Mouse (Mus musculus): ENCODE measurements around the gene Tsfm. TPM values are rescaled to one million over a fixed set of nuclear protein-coding genes. Genes with fewer than 3 reads are reported as not detected.

Tsfm gene
- 37.1 and 40.1 TPM in 2 replicates for polyA plus RNA-seq (2015; fragmentation: Nextera tagmentation; extraction: Ambion mirVana)

DNA sequence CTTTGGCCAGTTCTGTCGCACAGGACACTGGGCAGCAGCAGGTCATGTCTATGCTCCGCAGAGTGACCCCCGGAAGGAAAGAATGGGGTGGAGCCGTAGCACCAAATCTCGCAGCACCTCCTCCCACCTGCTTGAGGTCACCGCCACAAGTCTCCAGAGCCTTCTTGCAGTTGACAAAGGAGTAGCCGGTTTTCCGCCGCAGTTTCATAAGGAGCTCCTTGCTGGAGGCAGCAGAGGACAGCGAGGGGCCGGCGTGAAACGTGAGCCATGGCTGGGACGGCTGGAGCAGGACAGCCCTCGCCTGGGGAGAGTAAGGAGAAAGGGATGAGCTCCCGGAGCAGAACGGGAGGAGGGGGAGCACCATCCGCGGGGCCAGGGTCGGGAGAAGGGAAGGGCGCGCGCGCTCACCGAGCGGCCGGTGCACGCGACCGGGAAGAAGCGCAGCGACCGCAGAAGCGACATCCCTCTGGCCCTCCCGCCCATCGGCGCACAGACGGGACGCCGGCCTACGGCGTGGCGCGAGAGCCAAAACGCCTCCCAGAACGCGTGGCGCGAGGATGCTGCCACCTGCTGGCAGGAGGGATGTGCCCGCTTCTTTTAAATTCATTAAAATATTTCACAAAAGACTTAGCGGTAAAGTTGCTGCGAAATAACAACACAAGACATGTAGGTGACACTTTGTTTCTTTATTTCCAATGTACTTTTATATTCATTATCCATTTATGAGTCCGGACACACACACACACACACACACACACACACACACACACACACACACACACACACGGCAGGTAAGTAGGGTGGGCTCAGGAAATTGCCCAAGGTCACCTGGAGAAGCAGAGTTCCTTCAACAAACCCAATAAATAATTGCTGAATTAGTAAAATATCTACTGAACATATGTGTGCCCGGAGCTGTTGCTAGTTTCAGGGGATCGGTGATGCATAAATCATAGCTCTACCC, at the start of gene Tsfm:
Gene Tsfm, minus strand, starts transcription at position 505 of the 961 bp plus-strand sequence.
- H3K27ac ChIP-seq (ENCODE audit: low read length): peak within 1 kb of the TSS; percentile 46; the same call in 1 of the 2 replicates
- peak; percentile 89 for ATAC-seq (ENCODE audit: low read depth)
- H3K4me3 ChIP-seq (ENCODE audit: low read depth, low read length): peak within 1 kb of the TSS; percentile 89
- peak within 1 kb of the TSS; percentile 86 for H3K9ac ChIP-seq (ENCODE audit: low read depth, low read length)
- WGBS (ENCODE audit: insufficient replicate concordance): 5% methylated on average over 56 of the region's 56 CpGs
- peaks cover 6% of the 10 kb centered on the region; the same call in 1 of the 2 replicates for H3K4me1 ChIP-seq (ENCODE audit: control insufficient read depth, low read depth, low read length)
- H3K27me3 ChIP-seq (ENCODE audit: control insufficient read depth, insufficient read depth, low read depth, low read length): no peaks in the 10 kb centered on the region
- peak within 1 kb of the TSS; percentile 97 for H3K4me2 ChIP-seq (ENCODE audit: low read depth, low read length)
- no peaks in the 10 kb centered on the region for H3K9me3 ChIP-seq (replicated peaks; ENCODE audit: control insufficient read depth, low read length)
- H3K36me3 ChIP-seq (ENCODE audit: control insufficient read depth, insufficient read depth): peaks cover 14% of the 10 kb centered on the region

- H3K9ac ChIP-seq (ENCODE audit: low read depth, low read length): no peak overlapping the region
- ATAC-seq (ENCODE audit: low read depth): peak; percentile 6; the same call in 1 of the 2 replicates
Observed at GRCm38 (mm10) chr10:127079665-127080391, 49.2 kb upstream of the Tsfm start.

DNA sequence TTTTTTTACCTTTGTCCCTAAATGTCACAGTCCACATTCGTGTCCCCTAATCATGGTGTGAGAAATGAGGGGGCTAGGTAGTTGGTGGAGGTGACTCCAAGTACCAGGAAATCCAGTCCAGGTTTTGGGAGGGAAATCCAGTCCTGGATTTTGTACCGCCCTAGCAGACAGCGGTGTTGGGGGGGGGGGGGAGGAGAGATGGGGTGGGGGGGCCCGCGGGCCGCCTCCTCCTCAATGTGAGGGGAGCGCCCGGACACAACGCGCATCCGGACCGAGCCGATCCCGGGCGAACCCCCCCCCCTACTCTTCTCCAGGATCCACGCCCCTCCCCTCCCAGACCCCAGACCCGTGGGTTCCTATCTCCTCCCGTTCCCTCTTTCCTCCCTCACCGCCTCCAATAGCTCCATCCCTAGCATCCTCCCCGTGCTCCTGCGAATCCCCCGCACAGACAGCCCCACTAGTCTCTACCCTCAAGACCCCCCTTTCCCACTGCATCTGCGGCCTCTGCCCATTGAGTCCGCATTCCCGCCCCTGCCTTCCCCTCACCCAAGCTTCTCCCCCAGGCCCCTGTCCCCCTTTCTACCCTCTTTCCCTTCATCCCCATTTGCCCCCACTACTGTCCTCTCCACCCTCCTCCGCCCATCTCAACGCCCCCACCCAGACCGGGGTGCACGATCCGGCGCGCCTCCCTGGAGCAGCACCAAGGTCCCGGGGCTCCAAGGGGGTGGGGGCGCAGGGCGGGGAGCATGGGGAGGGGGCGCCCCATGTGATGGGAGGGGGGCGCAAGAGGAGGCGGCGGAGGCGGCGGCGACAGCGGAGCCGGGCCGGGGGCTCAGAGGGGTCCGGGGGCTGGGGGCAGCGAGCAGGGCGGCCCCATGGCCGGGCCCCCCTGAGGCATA, 48.3 kb upstream of the Tsfm start:
- Histone ChIP-seq H3K27me3 (ENCODE audit: control insufficient read depth, insufficient read depth, low read depth, low read length) (peaks cover 30% of the 10 kb centered on the region), H3K9me3 (replicated peaks; ENCODE audit: control insufficient read depth, low read length) (no peaks in the 10 kb centered on the region), H3K9ac (ENCODE audit: low read depth, low read length) (no peak overlapping the region), H3K36me3 (ENCODE audit: control insufficient read depth, insufficient read depth) (no peaks in the 10 kb centered on the region), H3K4me3 (ENCODE audit: low read depth, low read length) (peak overlapping the region; percentile 34), H3K4me2 (ENCODE audit: low read depth, low read length) (peak overlapping the region; percentile 61), H3K4me1 (ENCODE audit: control insufficient read depth, low read depth, low read length) (peaks cover 21% of the 10 kb centered on the region), H3K27ac (ENCODE audit: low read length) (no peak overlapping the region)
- no peak for ATAC-seq (ENCODE audit: low read depth)
- WGBS (ENCODE audit: insufficient replicate concordance): 18% methylated on average over 38 of the region's 49 CpGs

More at GRCm38 (mm10) chr10:127079665-127080391, 49.2 kb upstream of the Tsfm start:
- Histone ChIP-seq H3K4me3 (ENCODE audit: low read depth, low read length) (peak overlapping the region; percentile 34), H3K36me3 (ENCODE audit: control insufficient read depth, insufficient read depth) (no peaks in the 10 kb centered on the region), H3K4me2 (ENCODE audit: low read depth, low read length) (peak overlapping the region; percentile 61), H3K9me3 (replicated peaks; ENCODE audit: control insufficient read depth, low read length) (no peaks in the 10 kb centered on the region), H3K4me1 (ENCODE audit: control insufficient read depth, low read depth, low read length) (peaks cover 21% of the 10 kb centered on the region), H3K27me3 (ENCODE audit: control insufficient read depth, insufficient read depth, low read depth, low read length) (peaks cover 30% of the 10 kb centered on the region), H3K27ac (ENCODE audit: low read length) (no peak overlapping the region)
- WGBS (ENCODE audit: insufficient replicate concordance): 52% methylated on average over 70 of the region's 70 CpGs

DNA sequence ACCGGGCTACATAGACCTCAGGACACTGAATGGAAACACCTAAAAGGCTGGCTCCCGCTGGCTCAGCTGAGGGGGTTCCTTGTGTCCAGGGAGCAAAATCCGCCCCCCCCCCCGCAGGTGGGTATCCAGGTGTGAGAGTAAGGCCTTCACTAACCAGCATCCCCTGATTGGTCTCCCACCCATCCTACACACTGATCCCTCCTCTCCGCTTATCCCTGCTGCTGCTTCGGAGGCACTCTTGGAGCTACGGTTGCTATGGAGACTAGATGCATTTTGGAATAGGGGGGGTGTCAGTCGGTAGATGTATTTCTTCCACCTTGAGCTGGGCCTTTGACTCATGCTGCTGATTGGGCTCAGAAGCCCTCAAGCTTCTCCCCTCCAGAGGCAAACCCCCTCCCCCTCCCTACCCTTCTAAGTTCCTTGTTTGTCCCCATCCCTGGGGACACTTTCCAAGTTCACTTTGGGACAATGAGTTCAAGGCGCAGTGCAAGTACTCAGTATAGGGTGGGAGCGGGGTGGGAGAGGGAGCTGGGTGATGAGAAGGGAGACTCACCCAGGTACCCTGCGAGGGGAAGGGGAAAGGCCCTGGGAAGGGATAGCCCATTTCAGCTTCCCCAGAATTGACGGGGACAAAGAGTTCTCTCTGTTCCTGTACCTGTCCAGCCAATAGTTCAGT, 47.5 kb upstream of the Tsfm start:
- no peak for ATAC-seq (ENCODE audit: low read depth)
- WGBS (ENCODE audit: insufficient replicate concordance): 42% methylated on average over 12 of the region's 12 CpGs
- H3K9me3 ChIP-seq (replicated peaks; ENCODE audit: control insufficient read depth, low read length): no peaks in the 10 kb centered on the region
- peaks cover 30% of the 10 kb centered on the region for H3K27me3 ChIP-seq (ENCODE audit: control insufficient read depth, insufficient read depth, low read depth, low read length)
- no peak overlapping the region for H3K4me2 ChIP-seq (ENCODE audit: low read depth, low read length)
- H3K27ac ChIP-seq (ENCODE audit: low read length): no peak overlapping the region
- no peak overlapping the region for H3K9ac ChIP-seq (ENCODE audit: low read depth, low read length)
- no peak overlapping the region for H3K4me3 ChIP-seq (ENCODE audit: low read depth, low read length)
- peaks cover 21% of the 10 kb centered on the region for H3K4me1 ChIP-seq (ENCODE audit: control insufficient read depth, low read depth, low read length)
- no peaks in the 10 kb centered on the region for H3K36me3 ChIP-seq (ENCODE audit: control insufficient read depth, insufficient read depth)

DNA sequence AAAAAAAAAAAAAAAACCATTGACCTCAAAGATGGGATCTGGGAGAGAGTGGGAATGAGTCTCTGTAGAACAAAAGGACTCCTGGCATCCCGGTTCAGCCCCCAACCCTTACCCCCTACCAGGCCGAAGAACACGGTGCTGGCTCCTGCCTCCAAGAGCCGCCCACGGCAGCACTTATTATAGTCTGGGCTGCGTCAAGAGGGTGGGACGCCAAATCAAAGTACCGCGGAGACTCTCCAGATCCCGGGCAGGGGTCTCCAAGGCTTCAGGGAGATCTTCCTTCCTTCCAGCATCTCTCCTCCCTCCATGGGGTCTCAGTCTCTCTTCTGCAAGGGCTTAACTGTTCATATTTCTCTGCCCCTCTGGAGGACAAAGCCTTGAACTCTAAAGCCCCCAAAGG, 46.9 kb upstream of the Tsfm start:
- Histone ChIP-seq H3K9me3 (replicated peaks; ENCODE audit: control insufficient read depth, low read length) (no peaks in the 10 kb centered on the region), H3K4me2 (ENCODE audit: low read depth, low read length) (no peak overlapping the region), H3K4me1 (ENCODE audit: control insufficient read depth, low read depth, low read length) (peaks cover 21% of the 10 kb centered on the region), H3K27me3 (ENCODE audit: control insufficient read depth, insufficient read depth, low read depth, low read length) (peaks cover 30% of the 10 kb centered on the region), H3K27ac (ENCODE audit: low read length) (no peak overlapping the region), H3K9ac (ENCODE audit: low read depth, low read length) (no peak overlapping the region), H3K4me3 (ENCODE audit: low read depth, low read length) (no peak overlapping the region), H3K36me3 (ENCODE audit: control insufficient read depth, insufficient read depth) (no peaks in the 10 kb centered on the region)
- WGBS (ENCODE audit: insufficient replicate concordance): 55% methylated on average over 10 of the region's 10 CpGs
- no peak for ATAC-seq (ENCODE audit: low read depth)

DNA sequence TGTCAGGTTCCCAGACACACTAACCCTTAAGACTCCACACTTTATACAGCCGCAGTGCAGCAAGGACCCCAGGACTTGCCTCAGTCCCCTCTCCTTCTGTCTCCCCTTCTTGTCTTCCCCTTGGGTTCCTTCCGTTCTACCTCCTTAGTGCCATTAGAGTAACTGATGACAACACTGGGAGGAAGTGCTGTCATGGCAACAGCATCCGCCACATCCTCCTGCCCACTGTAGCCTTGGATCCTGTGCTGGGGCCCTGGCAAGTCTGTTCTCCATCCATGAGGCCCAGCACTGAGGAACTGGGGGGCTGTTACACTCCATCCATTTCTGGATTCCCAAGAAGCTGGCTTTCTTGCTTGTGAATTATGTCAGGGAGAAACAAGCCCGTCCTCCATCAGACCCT, 45.4 kb upstream of the Tsfm start:
- Histone ChIP-seq H3K27me3 (ENCODE audit: control insufficient read depth, insufficient read depth, low read depth, low read length) (peaks cover 25% of the 10 kb centered on the region), H3K9ac (ENCODE audit: low read depth, low read length) (no peak overlapping the region), H3K4me3 (ENCODE audit: low read depth, low read length) (peak overlapping the region; percentile 33; the same call in 1 of the 2 replicates), H3K27ac (ENCODE audit: low read length) (no peak overlapping the region), H3K36me3 (ENCODE audit: control insufficient read depth, insufficient read depth) (no peaks in the 10 kb centered on the region), H3K4me2 (ENCODE audit: low read depth, low read length) (peak overlapping the region; percentile 33; the same call in 1 of the 2 replicates), H3K9me3 (replicated peaks; ENCODE audit: control insufficient read depth, low read length) (no peaks in the 10 kb centered on the region), H3K4me1 (ENCODE audit: control insufficient read depth, low read depth, low read length) (peaks cover 23% of the 10 kb centered on the region)
- ATAC-seq (ENCODE audit: low read depth): no peak
- WGBS (ENCODE audit: insufficient replicate concordance): 19% methylated on average over 4 of the region's 4 CpGs

GRCm38 (mm10) chr10:127075651-127076050, 45.0 kb upstream of the Tsfm start:
- Histone ChIP-seq H3K4me2 (ENCODE audit: low read depth, low read length) (peak overlapping the region; percentile 33), H3K36me3 (ENCODE audit: control insufficient read depth, insufficient read depth) (no peaks in the 10 kb centered on the region), H3K9me3 (replicated peaks; ENCODE audit: control insufficient read depth, low read length) (no peaks in the 10 kb centered on the region), H3K4me1 (ENCODE audit: control insufficient read depth, low read depth, low read length) (peaks cover 25% of the 10 kb centered on the region), H3K4me3 (ENCODE audit: low read depth, low read length) (peak overlapping the region; percentile 33), H3K27me3 (ENCODE audit: control insufficient read depth, insufficient read depth, low read depth, low read length) (peaks cover 21% of the 10 kb centered on the region), H3K27ac (ENCODE audit: low read length) (no peak overlapping the region), H3K9ac (ENCODE audit: low read depth, low read length) (no peak overlapping the region; the same call in 1 of the 2 replicates)
- WGBS (ENCODE audit: insufficient replicate concordance): 26% methylated on average over 8 of the region's 8 CpGs
- ATAC-seq (ENCODE audit: low read depth): no peak

DNA sequence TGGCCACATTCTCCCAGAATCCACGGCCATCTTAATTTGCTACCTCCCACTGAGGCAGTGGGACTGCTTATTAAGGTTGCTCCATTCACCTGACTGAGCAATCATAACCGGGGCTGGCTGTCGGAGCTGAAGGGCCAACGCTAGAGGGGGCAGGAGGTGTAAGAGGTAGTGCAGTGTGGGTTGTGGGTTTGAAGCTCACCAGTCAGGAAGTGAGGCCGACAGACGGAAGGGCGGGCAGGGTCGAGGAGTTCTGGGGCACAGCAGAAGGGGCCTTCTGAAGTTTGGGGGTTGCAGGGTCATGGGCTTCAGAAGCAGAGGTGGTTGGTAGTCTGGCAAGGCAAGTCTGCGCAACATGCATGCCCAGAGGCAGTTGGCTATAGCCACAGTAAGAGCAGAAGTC, 44.4 kb upstream of the Tsfm start, which contains the start of gene Agap2:
Gene Agap2, plus strand, starts transcription at position 205 of the 400 bp plus-strand sequence.
- Histone ChIP-seq H3K9me3 (replicated peaks; ENCODE audit: control insufficient read depth, low read length) (no peaks in the 10 kb centered on the region), H3K9ac (ENCODE audit: low read depth, low read length) (no peak within 1 kb of the TSS; the same call in 1 of the 2 replicates), H3K4me3 (ENCODE audit: low read depth, low read length) (peak within 1 kb of the TSS; percentile 33), H3K36me3 (ENCODE audit: control insufficient read depth, insufficient read depth) (no peaks in the 10 kb centered on the region), H3K4me2 (ENCODE audit: low read depth, low read length) (peak within 1 kb of the TSS; percentile 33), H3K4me1 (ENCODE audit: control insufficient read depth, low read depth, low read length) (peaks cover 26% of the 10 kb centered on the region), H3K27me3 (ENCODE audit: control insufficient read depth, insufficient read depth, low read depth, low read length) (peaks cover 15% of the 10 kb centered on the region), H3K27ac (ENCODE audit: low read length) (no peak within 1 kb of the TSS)
- 11% methylated on average over 9 of the region's 9 CpGs for WGBS (ENCODE audit: insufficient replicate concordance)
- no peak for ATAC-seq (ENCODE audit: low read depth)

Measured in liver, embryonic 16.5 days (tissue).